Mouse (Mus musculus) testis, adult 2 months (tissue): ENCODE data around the gene Tmem259.

Experiments
- CTCF ChIP-seq: fragments of 200-500 bp; IDR thresholded peaks from 2 replicates; pipeline ENCODE4 v1.5.1; 2012; ENCODE audit warnings: low read depth, mild to moderate bottlenecking, inconsistent platforms, low read length, moderate library complexity; ENCODE audit not compliant: control insufficient read depth, insufficient read depth, insufficient replicate concordance
- POLR2A ChIP-seq: fragments of 200-500 bp; IDR thresholded peaks from 2 replicates; pipeline ENCODE4 v1.6.1; 2012; ENCODE audit warnings: low read depth, mild to moderate bottlenecking, inconsistent platforms, low read length, moderate library complexity; ENCODE audit not compliant: control insufficient read depth

- TF ChIP-seq POLR2A (no peak), CTCF (no peak)
Observed at GRCm38 (mm10) chr10:79928030-79928694, 56.0 kb downstream of the Tmem259 start.
